Mouse (Mus musculus): Measurements from ENCODE around the gene Kcmf1.

GRCm38 (mm10) chr6:72834518-72834917 is 65.3 kb downstream of the Kcmf1 start:
- TF ChIP-seq CTCF (IDR thresholded peaks at IDR 0.05; ENCODE audit: insufficient read depth, low read depth, low read length) (no peak), POLR2A (IDR thresholded peaks at IDR 0.05; ENCODE audit: insufficient read depth, low read depth, low read length) (no peak)
